Mouse (Mus musculus) cerebellum, adult 8-10 months (tissue): ENCODE data around the gene Arhgef3.
"Not testable (repeated sequence)": the region's sequence is repeated elsewhere in the genome, so short reads cannot be mapped to it uniquely, and the experiment has no call there.

ENCODE experiments used
- DNase-seq: peaks from one replicate; pipeline ENCODE4 v3.0.0; 2022

The Arhgef3 gene

GRCm38 (mm10) chr14:27198490-27199089 lies 83.9 kb downstream of the Arhgef3 start:
- DNase-seq: no peak

DNA sequence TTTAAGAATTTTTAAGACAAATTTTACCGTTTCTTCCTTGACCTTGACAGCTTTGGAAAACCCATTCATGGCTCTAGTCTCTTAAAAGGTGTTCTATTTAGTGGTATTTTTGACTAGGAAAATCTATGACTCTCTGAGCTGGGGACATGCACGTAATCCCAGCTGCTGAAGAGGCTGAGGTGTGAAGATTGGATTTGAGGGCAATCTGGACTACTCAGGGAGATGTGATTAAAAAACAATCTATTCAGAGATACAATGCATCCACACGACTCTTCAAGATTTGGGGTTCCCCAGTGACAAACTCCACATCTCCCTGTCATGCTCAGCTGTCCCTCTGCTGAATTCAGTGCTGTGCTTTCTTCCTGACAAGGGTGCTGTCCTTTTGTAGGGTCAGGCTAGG lies 84.4 kb downstream of the Arhgef3 start:
- no peak for DNase-seq

DNA sequence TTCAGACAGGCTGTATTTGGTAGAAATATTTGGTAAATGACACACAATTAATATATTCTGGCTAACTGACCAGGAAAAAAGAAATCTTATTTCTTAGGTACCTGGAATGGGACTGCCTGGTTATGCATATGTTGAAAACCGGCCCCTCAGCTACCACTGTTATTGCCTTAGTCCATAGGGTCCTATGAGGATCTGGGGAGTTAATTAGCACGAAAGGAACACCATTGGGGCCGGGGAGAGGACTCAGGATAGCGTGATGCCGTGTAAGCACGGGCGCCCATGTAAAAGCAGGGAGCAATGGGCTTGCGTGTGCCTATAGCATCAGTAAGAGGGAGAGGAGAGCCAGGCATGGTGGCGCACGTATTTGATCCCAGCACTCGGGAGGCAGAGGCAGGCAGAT lies 85.2 kb downstream of the Arhgef3 start:
- DNase-seq: no peak

DNA sequence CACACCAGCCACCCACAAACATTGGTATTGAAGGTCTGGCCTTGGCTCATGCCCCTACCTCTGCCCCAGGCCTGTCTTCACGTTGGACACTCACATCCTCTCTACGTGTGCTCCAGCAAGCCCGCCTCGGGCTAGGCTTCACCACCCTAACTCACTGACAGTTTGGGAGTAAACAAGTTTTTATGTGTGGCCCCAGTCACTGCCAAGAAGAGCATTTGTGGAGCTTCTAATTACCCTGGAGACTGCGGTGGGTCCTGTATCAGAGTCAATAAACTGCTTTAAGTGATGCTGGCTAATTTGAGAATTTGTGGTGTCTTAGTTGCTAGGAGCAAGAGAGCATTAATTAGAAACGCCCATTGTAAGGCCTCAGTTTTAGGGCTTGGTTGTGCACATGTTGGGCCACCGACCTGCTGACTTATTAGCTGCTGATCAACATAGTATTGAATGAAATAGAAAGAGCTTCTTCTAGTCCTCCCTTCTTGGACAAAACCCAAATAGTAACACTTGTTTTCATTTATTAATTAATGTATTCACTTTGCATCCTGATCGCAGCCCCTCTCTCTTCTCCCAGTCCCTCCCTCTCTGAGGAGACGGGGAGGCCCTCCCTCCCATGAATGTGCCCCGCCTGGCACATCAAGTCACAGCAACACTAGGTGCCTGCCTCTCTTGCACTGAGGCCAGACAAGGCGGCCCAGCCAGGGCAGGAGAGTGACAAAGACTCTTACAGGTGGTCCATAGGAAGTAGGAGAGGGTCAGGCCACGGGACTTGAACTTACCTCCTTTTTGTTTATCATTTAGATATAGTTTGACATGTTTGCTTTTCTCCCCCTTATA lies 86.3 kb downstream of the Arhgef3 start:
- DNase-seq: no peak

GRCm38 (mm10) chr14:27201824-27202223 lies 87.1 kb downstream of the Arhgef3 start:
- no peak for DNase-seq

DNA sequence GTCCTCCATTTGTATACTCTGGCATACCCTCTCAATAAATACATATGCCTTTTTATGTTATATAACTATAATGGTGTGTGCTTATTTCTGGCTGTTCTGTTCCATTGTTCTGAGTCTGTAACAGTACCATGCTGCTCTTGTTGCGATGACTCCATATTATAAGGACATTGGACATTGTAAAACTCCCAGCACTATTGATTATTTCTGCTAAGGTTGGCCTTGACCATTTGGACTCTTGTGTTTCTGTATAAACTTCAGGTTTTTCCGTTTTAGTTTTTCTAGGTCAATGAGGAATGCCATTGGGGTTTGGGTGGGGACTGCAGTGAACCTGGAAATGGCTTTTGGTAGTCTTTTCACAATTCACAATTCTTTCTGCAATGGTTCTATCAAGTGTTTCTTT lies 90.0 kb downstream of the Arhgef3 start:
- DNase-seq: no peak

DNA sequence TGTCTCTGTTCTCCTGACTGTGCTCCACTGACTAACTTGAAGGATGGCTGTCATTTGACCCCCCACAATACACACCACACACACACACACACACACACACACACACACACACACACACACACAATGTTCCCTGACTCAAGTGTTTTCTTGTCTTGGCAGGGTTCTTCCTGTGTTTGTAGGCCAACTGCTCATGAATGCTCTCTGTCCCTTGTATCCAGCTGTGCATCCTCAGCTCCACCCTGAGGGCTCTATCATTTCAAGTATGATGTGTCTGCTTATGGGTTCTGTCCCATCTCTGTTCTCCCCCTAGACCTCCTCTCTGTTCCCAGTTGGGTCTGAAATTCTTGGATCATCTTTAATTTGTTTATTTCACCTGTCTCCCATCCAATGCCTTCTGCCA lies 91.7 kb downstream of the Arhgef3 start:
- no peak for DNase-seq

- no peak for DNase-seq
Measured at GRCm38 (mm10) chr14:27209542-27209941, 94.8 kb downstream of the Arhgef3 start.

GRCm38 (mm10) chr14:27210801-27211200 lies 96.1 kb downstream of the Arhgef3 start:
- DNase-seq: not testable (repeated sequence)

GRCm38 (mm10) chr14:27211743-27212445 lies 97.2 kb downstream of the Arhgef3 start:
- DNase-seq: no peak

DNA sequence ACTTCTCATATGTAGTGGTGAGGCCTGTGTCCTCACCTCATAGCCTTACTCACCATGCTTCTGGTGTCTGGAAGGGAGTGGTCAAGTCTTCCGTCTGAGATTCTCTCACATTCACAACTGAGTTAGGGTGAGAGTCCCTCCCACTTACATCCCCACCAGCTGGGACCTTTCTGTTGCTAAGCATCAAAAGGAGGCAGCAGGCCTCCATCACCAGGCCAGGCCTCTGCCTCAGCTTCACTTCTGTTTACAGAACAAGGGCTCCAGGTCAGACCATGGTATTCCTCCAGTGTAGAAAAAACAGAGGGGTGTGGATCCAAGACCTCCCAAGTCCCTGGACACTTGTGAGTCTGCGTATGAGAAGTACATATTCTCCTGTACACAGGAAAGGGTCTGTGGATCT lies 99.5 kb downstream of the Arhgef3 start:
- DNase-seq: no peak

DNA sequence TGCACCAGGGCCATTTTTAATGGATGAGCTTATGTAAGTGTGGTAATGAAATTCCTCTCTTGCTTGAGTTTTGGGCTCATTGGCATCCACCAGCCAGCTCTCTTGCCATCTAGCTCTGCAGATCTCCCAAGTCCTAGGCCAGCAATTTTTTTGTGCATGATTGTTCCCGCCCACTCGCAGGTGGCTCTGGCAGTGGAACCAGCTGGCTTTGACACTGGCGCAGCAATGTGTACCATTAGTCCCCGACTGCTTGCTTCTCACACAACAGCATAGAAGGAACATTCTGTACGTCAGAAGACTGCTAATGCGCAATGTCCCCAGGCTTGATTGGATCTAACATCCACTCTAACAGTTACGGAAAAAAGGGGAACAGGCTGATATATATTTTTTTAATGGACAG lies 105.0 kb downstream of the Arhgef3 start:
- peak; percentile 57 for DNase-seq

DNA sequence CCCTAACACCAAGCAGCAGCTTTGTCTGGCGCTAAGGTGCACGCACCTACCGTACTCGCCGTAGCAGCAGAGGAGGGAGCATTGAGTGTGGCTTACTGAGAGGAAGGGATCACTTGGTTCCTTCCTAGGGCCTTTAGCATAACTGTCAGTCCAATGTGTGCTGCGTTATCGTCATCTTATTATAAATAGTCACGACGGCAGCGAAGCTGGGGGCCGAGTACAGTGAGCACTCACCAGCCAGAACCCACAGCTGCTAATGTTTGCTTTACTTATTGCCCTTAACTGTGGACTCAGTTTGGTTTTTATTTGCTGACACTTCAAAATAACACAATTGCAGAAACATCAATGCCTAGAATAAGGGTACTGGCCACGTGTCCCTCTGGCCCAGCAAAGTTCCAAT lies 105.6 kb downstream of the Arhgef3 start:
- DNase-seq: no peak

DNA sequence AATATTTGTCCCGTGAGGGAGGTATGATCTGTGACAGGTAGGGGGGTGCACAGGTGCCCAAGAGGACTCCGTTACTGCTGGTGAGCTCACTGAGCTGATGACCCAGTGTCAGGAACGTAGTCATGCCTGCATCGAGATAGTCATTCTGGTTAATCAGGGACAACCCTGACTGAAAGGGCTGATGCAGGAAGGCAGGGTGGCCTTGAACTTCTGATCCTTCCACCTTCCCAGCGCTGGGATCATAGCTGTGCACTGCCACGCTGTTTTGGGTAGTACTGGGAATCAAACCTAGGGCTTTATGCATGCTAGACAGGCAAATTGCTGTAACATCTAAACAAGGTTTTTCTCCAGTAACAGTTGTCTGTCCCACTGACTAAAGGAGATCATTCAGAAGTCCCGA lies 109.9 kb downstream of the Arhgef3 start:
- DNase-seq: no peak

- no peak for DNase-seq
Measured at GRCm38 (mm10) chr14:27226288-27226687, 111.6 kb downstream of the Arhgef3 start.

DNA sequence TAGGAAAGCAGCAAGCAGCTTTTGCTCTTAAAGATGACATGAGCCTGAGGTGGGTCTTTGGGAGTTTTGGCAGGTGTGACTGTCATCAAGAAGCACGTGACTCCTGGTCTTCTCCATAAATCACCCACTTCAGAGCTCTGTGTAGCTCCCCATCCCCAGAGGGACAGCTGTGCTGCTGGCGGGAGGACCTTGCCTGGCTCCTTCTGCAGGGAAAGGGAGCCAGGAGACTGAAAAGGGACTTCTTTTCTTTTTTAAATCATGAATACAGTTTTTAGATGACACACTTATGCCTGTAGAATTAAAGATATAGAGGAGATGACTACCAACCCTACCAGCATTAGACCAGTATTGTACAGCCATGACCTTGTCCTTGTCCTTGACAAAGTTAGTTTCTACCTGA lies 113.6 kb downstream of the Arhgef3 start:
- no peak for DNase-seq

DNA sequence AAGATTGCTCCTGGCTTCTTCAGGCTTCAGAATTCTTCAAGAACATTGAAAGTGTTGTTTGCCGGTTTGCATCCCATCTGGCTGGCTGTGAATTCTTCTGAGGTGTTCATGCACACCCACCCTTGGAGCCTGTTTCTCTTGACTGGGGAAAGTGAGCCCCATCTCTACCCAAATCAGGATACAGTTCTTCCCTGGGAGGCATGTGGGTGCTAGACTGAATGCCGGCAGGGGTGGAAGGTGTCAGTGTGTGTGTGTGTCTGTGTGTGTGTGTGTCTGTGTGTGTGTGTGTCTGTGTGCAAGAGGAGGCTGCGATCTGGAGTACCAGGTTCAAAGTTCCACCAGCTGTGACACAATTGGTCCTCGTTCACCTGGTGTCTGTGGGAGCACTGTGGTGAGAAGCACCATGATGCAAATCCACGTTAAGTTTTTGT lies 114.3 kb downstream of the Arhgef3 start:
- no peak for DNase-seq

- no peak for DNase-seq
Measured at GRCm38 (mm10) chr14:27229441-27230147, 114.9 kb downstream of the Arhgef3 start.

DNA sequence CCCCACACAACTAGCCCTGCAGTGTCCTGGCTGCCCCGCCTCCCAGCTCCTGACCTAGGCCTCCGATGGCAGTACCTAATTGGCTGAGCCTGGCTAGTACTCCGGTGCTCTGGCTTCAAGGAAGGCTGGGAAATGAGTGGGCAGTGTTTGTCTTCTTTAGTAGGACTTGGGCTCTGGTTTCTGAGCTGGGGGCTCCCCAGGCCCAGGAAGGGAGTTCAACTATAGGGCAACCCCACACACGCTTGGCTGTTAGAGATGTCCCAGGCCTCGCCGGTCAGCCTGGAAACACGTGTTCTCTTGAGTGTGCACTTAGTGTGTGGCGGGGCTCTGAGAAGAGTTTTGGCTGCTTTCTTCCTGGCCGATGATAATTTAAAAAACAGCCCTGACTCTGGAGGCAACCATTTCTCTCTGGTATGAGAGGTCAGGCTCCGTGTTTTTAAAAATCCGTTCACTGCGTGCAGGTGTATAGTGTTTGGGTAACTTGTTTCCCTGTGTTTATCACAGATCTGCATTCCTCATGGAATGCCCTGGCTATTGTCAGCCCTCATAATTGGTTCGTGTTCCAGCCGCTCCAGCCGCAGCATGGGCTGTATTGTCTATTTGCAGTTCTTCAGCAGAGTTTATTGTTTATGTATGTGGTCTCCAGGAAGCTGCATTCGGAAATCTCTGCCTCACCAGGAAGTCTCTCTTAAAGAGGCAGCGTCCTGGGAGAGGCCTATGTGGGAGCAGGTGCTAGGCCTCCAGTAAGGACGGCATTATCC lies 115.7 kb downstream of the Arhgef3 start:
- DNase-seq: no peak

DNA sequence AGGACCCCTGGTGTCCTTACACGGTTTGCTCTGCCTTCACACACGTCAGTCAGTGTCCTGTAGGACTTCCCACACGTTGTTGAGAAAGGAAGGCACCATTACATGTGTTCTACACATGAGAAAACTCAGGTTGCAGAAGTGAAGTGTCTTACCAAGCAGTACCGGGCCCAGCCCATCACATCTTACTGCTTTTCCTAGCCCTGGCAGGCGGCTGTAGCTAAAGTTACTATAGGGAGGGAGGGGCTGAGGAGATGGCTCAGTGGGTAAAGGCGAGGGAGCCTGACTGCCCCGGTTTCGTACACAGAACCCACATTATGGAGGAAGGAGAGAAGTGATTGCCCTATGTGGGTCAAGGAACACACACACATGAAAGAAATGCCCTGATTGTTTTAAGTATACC lies 116.8 kb downstream of the Arhgef3 start:
- DNase-seq: no peak

- no peak for DNase-seq
Measured at GRCm38 (mm10) chr14:27231974-27232780, 117.5 kb downstream of the Arhgef3 start.

DNA sequence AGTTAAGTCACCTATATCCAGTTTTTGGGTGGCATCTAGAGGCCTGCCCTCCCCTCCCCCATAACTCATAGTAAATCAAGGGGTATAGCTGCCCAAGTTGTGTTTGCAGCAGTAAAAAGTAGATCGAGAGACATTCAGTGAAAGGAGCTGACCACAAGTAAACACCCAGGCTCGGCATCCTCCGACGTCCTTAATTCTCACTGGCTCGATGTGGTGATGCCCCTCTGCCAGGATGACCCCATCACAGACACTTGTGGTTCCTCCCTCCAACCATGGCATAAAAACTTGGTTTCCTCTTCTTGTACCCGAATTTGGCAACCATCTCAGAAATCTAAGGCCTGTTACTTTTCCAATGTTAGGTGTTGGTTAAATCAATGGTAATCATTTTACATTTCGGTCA lies 118.4 kb downstream of the Arhgef3 start:
- no peak for DNase-seq
